ENCODE assay signal across 20 mouse cellular contexts in the genomic region with DNA sequence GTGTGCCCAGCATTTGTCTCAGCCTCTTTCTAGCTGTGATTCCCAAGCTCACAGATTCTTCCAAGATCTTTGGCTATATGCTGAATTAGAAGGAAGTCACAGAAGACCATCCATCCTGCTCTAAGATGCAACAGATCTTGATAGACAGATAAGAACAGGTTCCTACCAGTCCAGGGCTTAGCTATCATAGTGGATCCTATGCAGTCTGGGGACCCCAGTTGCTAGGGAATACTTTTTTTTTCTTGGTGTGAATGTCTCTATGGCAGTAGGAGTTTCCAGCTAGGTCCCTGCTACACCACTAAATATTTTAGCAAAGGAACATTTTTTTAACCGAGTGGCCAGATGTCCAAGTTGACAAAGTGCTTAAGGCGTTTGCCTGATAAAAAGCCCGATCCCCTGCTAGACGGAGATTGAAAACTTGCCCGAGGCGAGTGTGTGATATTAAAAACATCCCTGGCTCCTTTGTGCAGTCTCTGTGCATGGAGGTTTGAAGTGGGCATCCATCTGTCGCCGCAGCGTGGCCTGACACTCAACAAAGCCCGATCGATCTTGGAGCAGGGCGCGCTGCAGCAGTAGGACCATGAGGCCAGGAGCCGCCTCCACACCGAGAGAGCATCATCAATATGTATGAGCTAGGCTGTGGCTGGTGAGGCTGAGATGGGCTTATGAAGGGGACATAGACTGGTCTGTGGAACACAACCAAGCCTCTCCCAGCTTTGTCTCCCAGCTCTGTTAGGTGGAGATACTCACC. TPM values are rescaled to one million over a fixed set of nuclear protein-coding genes. Genes with fewer than 3 reads are reported as not detected.
DNase-seq lines count a peak whose midpoint lies in the region; ATAC-seq and TF ChIP-seq lines count a peak whose summit lies in the region.
"Had no signal": no experiment of that assay in that cellular context is flagged by ENCODE, and none has a peak within 500 bp of the region (broad histone marks: within the 10 kb centered on the region; RNA-seq: fewer than 3 reads in every experiment).

No protein-coding gene starts in this region.

- no peak for TF ChIP-seq CTCF in hindbrain, postnatal 0 days (IDR thresholded peaks at IDR 0.05; ENCODE audit: low read depth)

- H3K4me2 ChIP-seq in forebrain, embryonic 14.5 days (ENCODE audit: low read length) = no peak overlapping the region
- H3K4me2 ChIP-seq in hindbrain, postnatal 0 days (ENCODE audit: low read depth, low read length) = no peak overlapping the region
- no peak overlapping the region for H3K4me2 ChIP-seq in neural tube, embryonic 11.5 days (ENCODE audit: low read depth)

- peaks cover 7% of the 10 kb centered on the region for H3K4me1 ChIP-seq in embryonic facial prominence, embryonic 10.5 days
- no peaks in the 10 kb centered on the region for H3K4me1 ChIP-seq in forebrain, embryonic 14.5 days (ENCODE audit: control insufficient read depth, insufficient read depth, low read length)
- H3K4me1 ChIP-seq in hindbrain, postnatal 0 days (ENCODE audit: insufficient read depth, low read length) = peaks cover 5% of the 10 kb centered on the region
- peaks cover 11% of the 10 kb centered on the region; the same call in 1 of the 2 replicates for H3K4me1 ChIP-seq in neural tube, embryonic 11.5 days (ENCODE audit: control insufficient read depth, insufficient read depth, low read length)

- H3K27me3 ChIP-seq in embryonic facial prominence, embryonic 10.5 days (replicated peaks; ENCODE audit: low read depth, poor library complexity, severe bottlenecking) = 0 out of 2 replicates have a peak, but pooled peaks cover 4% of the 10 kb centered on the region
- H3K27me3 ChIP-seq in forebrain, embryonic 14.5 days (replicated peaks; ENCODE audit: control insufficient read depth, insufficient read depth, low read length) = no peaks in the 10 kb centered on the region; the same call in 1 of the 2 replicates
- no peaks in the 10 kb centered on the region for H3K27me3 ChIP-seq in hindbrain, postnatal 0 days (ENCODE audit: insufficient read depth, low read length)
- H3K27me3 ChIP-seq in neural tube, embryonic 11.5 days (ENCODE audit: control insufficient read depth, insufficient read depth, low read length) = no peaks in the 10 kb centered on the region

- H3K27ac ChIP-seq in embryonic facial prominence, embryonic 10.5 days (replicated peaks) = no peak overlapping the region; the same call in 1 of the 2 replicates
- H3K27ac ChIP-seq in forebrain, embryonic 14.5 days (ENCODE audit: low read depth, low read length) = no peak overlapping the region
- peak overlapping the region; percentile 45; the same call in 1 of the 2 replicates for H3K27ac ChIP-seq in hindbrain, postnatal 0 days
- peak overlapping the region; percentile 70 for H3K27ac ChIP-seq in neural tube, embryonic 11.5 days (ENCODE audit: low read depth, low read length)
- H3K27ac ChIP-seq: heart, adult 2 months; stomach, postnatal 0 days had no signal

- 0 out of 2 replicates have a peak overlapping the region, but pooled peaks have one; percentile 5 for H3K9ac ChIP-seq in forebrain, embryonic 14.5 days (ENCODE audit: low read length)
- H3K9ac ChIP-seq in hindbrain, postnatal 0 days (replicated peaks; ENCODE audit: low read length) = no peak overlapping the region
- H3K9ac ChIP-seq in neural tube, embryonic 11.5 days (ENCODE audit: low read length) = 0 out of 2 replicates have a peak overlapping the region, but pooled peaks have one; percentile 20

- ATAC-seq in forebrain, embryonic 14.5 days = peak; percentile 80
- peak; percentile 57; the same call in 1 of the 2 replicates for ATAC-seq in hindbrain, postnatal 0 days
- ATAC-seq in neural tube, embryonic 11.5 days (ENCODE audit: insufficient read depth, low FRiP score, low TSS enrichment) = peak; percentile 81
- no peak for ATAC-seq in activated CD4-positive, CD25-positive, alpha-beta regulatory T cell, adult 4 months
- ATAC-seq: intestine, embryonic 16.5 days; lung, postnatal 0 days had no signal

- WGBS in embryonic facial prominence, embryonic 10.5 days = 50% methylated on average over 15 of the region's 15 CpGs
- WGBS in forebrain, embryonic 14.5 days = 37% methylated on average over 15 of the region's 15 CpGs
- WGBS in hindbrain, postnatal 0 days = 19% methylated on average over 15 of the region's 15 CpGs
- WGBS in neural tube, embryonic 11.5 days = 36% methylated on average over 15 of the region's 15 CpGs

- no peaks in the 10 kb centered on the region for H3K9me3 ChIP-seq in embryonic facial prominence, embryonic 10.5 days
- H3K9me3 ChIP-seq in forebrain, embryonic 14.5 days (replicated peaks; ENCODE audit: control insufficient read depth, low read length) = no peaks in the 10 kb centered on the region
- H3K9me3 ChIP-seq in hindbrain, postnatal 0 days (ENCODE audit: low read length) = no peaks in the 10 kb centered on the region
- H3K9me3 ChIP-seq in neural tube, embryonic 11.5 days (ENCODE audit: control insufficient read depth, low read length) = no peaks in the 10 kb centered on the region

- no peak overlapping the region for H3K4me3 ChIP-seq in embryonic facial prominence, embryonic 10.5 days
- H3K4me3 ChIP-seq in forebrain, embryonic 14.5 days (ENCODE audit: low read depth, low read length) = no peak overlapping the region
- H3K4me3 ChIP-seq in hindbrain, postnatal 0 days (ENCODE audit: low read length) = no peak overlapping the region
- H3K4me3 ChIP-seq in neural tube, embryonic 11.5 days (ENCODE audit: low read depth, low read length) = no peak overlapping the region
- H3K4me3 ChIP-seq: heart, adult 2 months had no signal

- H3K36me3 ChIP-seq in embryonic facial prominence, embryonic 10.5 days (replicated peaks) = no peaks in the 10 kb centered on the region
- no peaks in the 10 kb centered on the region for H3K36me3 ChIP-seq in forebrain, embryonic 14.5 days (ENCODE audit: control insufficient read depth, insufficient read depth, low read length)
- H3K36me3 ChIP-seq in hindbrain, postnatal 0 days (ENCODE audit: insufficient read depth, low read length) = no peaks in the 10 kb centered on the region
- no peaks in the 10 kb centered on the region for H3K36me3 ChIP-seq in neural tube, embryonic 11.5 days (ENCODE audit: control insufficient read depth, insufficient read depth, low read length)

- peak; percentile 18 for DNase-seq in embryonic facial prominence, embryonic 10.5 days (ENCODE audit: low spot score)
- DNase-seq in forebrain, embryonic 14.5 days (ENCODE audit: low spot score) = peak; percentile 52
- peak; percentile 44 for DNase-seq in hindbrain, postnatal 0 days (ENCODE audit: low spot score)
- peak; percentile 72 for DNase-seq in neural tube, embryonic 11.5 days (ENCODE audit: low spot score)
- DNase-seq in left cerebral cortex, postnatal 25 days (ENCODE audit: low spot score in 2 of 2) = no peak
- no peak for DNase-seq in adrenal gland, adult 18-20 months (ENCODE audit: low spot score in 2 of 2)
- DNase-seq: adrenal gland, postnatal 25 days; cerebellum, adult 11-12 months; heart, adult 2 months; heart, postnatal 10 days; kidney, postnatal 14 days; liver; spleen, adult 18-20 months had no signal

- intact Hi-C loops in left cerebral cortex, postnatal 25 days (cut with DNase I) = no loop called here

RNA-seq across cellular contexts. Expression of gene Bhlhe23, which starts 18.0 kb away (rescaled TPM):
- polyA plus RNA-seq in embryonic facial prominence, embryonic 10.5 days (2016; fragmentation: Nextera tagmentation; extraction: Ambion mirVana) = 1.2 and 1.9 TPM in 2 replicates
- 0.85 and 1.1 TPM in 2 replicates for polyA plus RNA-seq in forebrain, embryonic 14.5 days (2014; fragmentation: Nextera tagmentation; extraction: Ambion mirVana)
- 0.72 and 0.73 TPM in 2 replicates for total RNA-seq in hindbrain, postnatal 0 days (2014; rRNA removed)
- polyA plus RNA-seq in hindbrain, postnatal 0 days (2015; fragmentation: Nextera tagmentation; extraction: Ambion mirVana) = 0.23 and 0.49 TPM in 2 replicates
- 4.9 and 5.3 TPM in 2 replicates for polyA plus RNA-seq in neural tube, embryonic 11.5 days (2014; fragmentation: Nextera tagmentation; extraction: Ambion mirVana)
- polyA plus RNA-seq in activated CD4-positive, CD25-positive, alpha-beta regulatory T cell, adult 4 months (2017; shearing (Covaris generic)) = not detected
- total RNA-seq in left cerebral cortex, postnatal 25 days (2021) = under 1 TPM in 1 of 2 experiments, not detected in 1; 0.16 TPM
- total RNA-seq in adrenal gland, adult 18-20 months (2021) = not detected
- total RNA-seq: adrenal gland, postnatal 25 days; heart, adult 2 months; heart, postnatal 10 days; monocyte, adult 5-6 weeks had no signal
- polyA plus RNA-seq: embryonic facial prominence, embryonic 14.5 days; heart, adult 2 months; intestine, embryonic 16.5 days; lung, postnatal 0 days; stomach, postnatal 0 days; urinary bladder, adult 2 months had no signal

RNA-seq across cellular contexts. Expression of gene Slc17a9, which starts 33.6 kb away (rescaled TPM):
- 0.38 and 0.66 TPM in 2 replicates for polyA plus RNA-seq in embryonic facial prominence, embryonic 10.5 days (2016; fragmentation: Nextera tagmentation; extraction: Ambion mirVana)
- 0.25 TPM in 1 of 2 replicates, not detected in the other for polyA plus RNA-seq in forebrain, embryonic 14.5 days (2014; fragmentation: Nextera tagmentation; extraction: Ambion mirVana)
- 0.32 and 0.68 TPM in 2 replicates for total RNA-seq in hindbrain, postnatal 0 days (2014; rRNA removed)
- polyA plus RNA-seq in hindbrain, postnatal 0 days (2015; fragmentation: Nextera tagmentation; extraction: Ambion mirVana) = 0.29 and 0.52 TPM in 2 replicates
- 0.42 TPM in 2 replicates for polyA plus RNA-seq in neural tube, embryonic 11.5 days (2014; fragmentation: Nextera tagmentation; extraction: Ambion mirVana)
- 10 to 100 TPM; 68.7 to 77.6 TPM for polyA plus RNA-seq in activated CD4-positive, CD25-positive, alpha-beta regulatory T cell, adult 4 months (2017; shearing (Covaris generic))
- total RNA-seq in left cerebral cortex, postnatal 25 days (2021) = under 1 TPM; 0.30 to 0.53 TPM
- total RNA-seq in adrenal gland, adult 18-20 months (2021) = 1 to 10 TPM; 1.5 TPM

RNA-seq across cellular contexts. Expression of gene Gid8, which starts 48.8 kb away (rescaled TPM):
- polyA plus RNA-seq in embryonic facial prominence, embryonic 10.5 days (2016; fragmentation: Nextera tagmentation; extraction: Ambion mirVana) = 46.7 and 51.7 TPM in 2 replicates
- polyA plus RNA-seq in forebrain, embryonic 14.5 days (2014; fragmentation: Nextera tagmentation; extraction: Ambion mirVana) = 56.3 and 60.4 TPM in 2 replicates
- 43.2 and 51.1 TPM in 2 replicates for total RNA-seq in hindbrain, postnatal 0 days (2014; rRNA removed)
- 45.5 TPM in 2 replicates for polyA plus RNA-seq in hindbrain, postnatal 0 days (2015; fragmentation: Nextera tagmentation; extraction: Ambion mirVana)
- polyA plus RNA-seq in neural tube, embryonic 11.5 days (2014; fragmentation: Nextera tagmentation; extraction: Ambion mirVana) = 59.9 and 66.0 TPM in 2 replicates
- polyA plus RNA-seq in activated CD4-positive, CD25-positive, alpha-beta regulatory T cell, adult 4 months (2017; shearing (Covaris generic)) = 10 to 100 TPM; 22.3 to 24.5 TPM
- 10 to 100 TPM; 62.4 to 64.9 TPM for total RNA-seq in left cerebral cortex, postnatal 25 days (2021)
- 10 to 100 TPM; 50.0 to 60.2 TPM for total RNA-seq in adrenal gland, adult 18-20 months (2021)

RNA-seq across cellular contexts. Expression of gene Dido1, which starts 48.9 kb away (rescaled TPM):
- 33.1 and 34.3 TPM in 2 replicates for polyA plus RNA-seq in embryonic facial prominence, embryonic 10.5 days (2016; fragmentation: Nextera tagmentation; extraction: Ambion mirVana)
- polyA plus RNA-seq in forebrain, embryonic 14.5 days (2014; fragmentation: Nextera tagmentation; extraction: Ambion mirVana) = 21.0 and 30.8 TPM in 2 replicates
- total RNA-seq in hindbrain, postnatal 0 days (2014; rRNA removed) = 35.7 and 36.3 TPM in 2 replicates
- polyA plus RNA-seq in hindbrain, postnatal 0 days (2015; fragmentation: Nextera tagmentation; extraction: Ambion mirVana) = 21.7 and 22.8 TPM in 2 replicates
- polyA plus RNA-seq in neural tube, embryonic 11.5 days (2014; fragmentation: Nextera tagmentation; extraction: Ambion mirVana) = 31.5 and 32.5 TPM in 2 replicates
- 10 to 100 TPM; 35.0 to 46.9 TPM for polyA plus RNA-seq in activated CD4-positive, CD25-positive, alpha-beta regulatory T cell, adult 4 months (2017; shearing (Covaris generic))
- total RNA-seq in left cerebral cortex, postnatal 25 days (2021) = 10 to 100 TPM; 54.3 to 55.6 TPM
- total RNA-seq in adrenal gland, adult 18-20 months (2021) = 10 to 100 TPM; 36.7 to 38.3 TPM

Comparison
In these comparisons a context has a peak if more than half of its experiments do, and no peak if none do; other contexts are left out.
1. DNase-seq: peak in embryonic facial prominence, embryonic 10.5 days (single experiment), forebrain, embryonic 14.5 days (single experiment), hindbrain, postnatal 0 days (single experiment) and neural tube, embryonic 11.5 days (single experiment); none in left cerebral cortex, postnatal 25 days (0 of 2) and adrenal gland, adult 18-20 months (0 of 2).
2. H3K27ac ChIP-seq: peak in hindbrain, postnatal 0 days (single experiment) and neural tube, embryonic 11.5 days (single experiment); none in embryonic facial prominence, embryonic 10.5 days (single experiment) and forebrain, embryonic 14.5 days (single experiment).
3. RNA of gene Slc17a9, which starts 33.6 kb away (polyA plus RNA-seq): 68.7 to 77.6 TPM in activated CD4-positive, CD25-positive, alpha-beta regulatory T cell, adult 4 months; 0.38 to 0.66 TPM in embryonic facial prominence, embryonic 10.5 days, 0.42 TPM in neural tube, embryonic 11.5 days, 0.29 to 0.52 TPM in hindbrain, postnatal 0 days and 0.25 TPM in forebrain, embryonic 14.5 days; every median in the first group is over 10 times any median in the second.